Mouse (Mus musculus) heart, postnatal 0 days (tissue): ENCODE results near the gene Mri1. TPM values are rescaled to one million over a fixed set of nuclear protein-coding genes. Genes with fewer than 3 reads are reported as not detected.
"Not testable (repeated sequence)": the region's sequence is repeated elsewhere in the genome, so short reads cannot be mapped to it uniquely, and the experiment has no call there.

Source experiments
- ATAC-seq: fragments of 200-750 bp; cut with Nextera tagmentation; 2 replicates; pipeline ENCODE4 v1.8.0; 2017; ENCODE audit warnings: low read depth, moderate number of reproducible peaks, moderate library complexity; ENCODE audit not compliant: insufficient read depth
- DNase-seq: peaks from one replicate; pipeline ENCODE4 v3.0.0-alpha.2; 2016; ENCODE audit warnings: low spot score
- H3K27ac ChIP-seq: fragments of 300-500 bp; sonication (generic); 2 replicates; pipeline ENCODE4 v1.5.1; 2014; ENCODE audit warnings: low read depth, mild to moderate bottlenecking
- H3K27me3 ChIP-seq: fragments of 300-500 bp; sonication (generic); 2 replicates; pipeline ENCODE4 v1.6.1; 2014; ENCODE audit warnings: low read length, mixed read lengths; ENCODE audit not compliant: control insufficient read depth, insufficient read depth
- H3K36me3 ChIP-seq: fragments of 300-500 bp; sonication (generic); replicated peaks from 2 replicates; pipeline ENCODE4 v1.6.1; 2014; ENCODE audit warnings: low read length, mixed read lengths; ENCODE audit not compliant: control insufficient read depth, insufficient read depth
- H3K4me1 ChIP-seq: fragments of 300-500 bp; sonication (generic); 2 replicates; pipeline ENCODE4 v1.6.1; 2014; ENCODE audit warnings: antibody characterized with exemption; ENCODE audit not compliant: control insufficient read depth, insufficient read depth
- H3K4me2 ChIP-seq: fragments of 300-500 bp; sonication (generic); 2 replicates; pipeline ENCODE4 v1.6.1; 2014; ENCODE audit warnings: low read depth, mild to moderate bottlenecking, low read length, moderate library complexity
- H3K4me3 ChIP-seq: fragments of 300-500 bp; sonication (generic); 2 replicates; pipeline ENCODE4 v1.5.1; 2014; ENCODE audit warnings: low read depth, low read length
- H3K9ac ChIP-seq: fragments of 300-500 bp; sonication (generic); replicated peaks from 2 replicates; pipeline ENCODE4 v1.6.1; 2014; ENCODE audit warnings: low read depth, low read length, mixed read lengths
- H3K9me3 ChIP-seq: fragments of 300-500 bp; sonication (generic); replicated peaks from 2 replicates; pipeline ENCODE4 v1.6.1; 2016; ENCODE audit warnings: low read length; ENCODE audit not compliant: control insufficient read depth
- CTCF ChIP-seq: IDR thresholded peaks from 2 replicates; pipeline ENCODE4 v1.5.1; 2016; ENCODE audit warnings: antibody characterized with exemption, control low read depth, low read depth
- EP300 ChIP-seq: IDR thresholded peaks from 2 replicates; pipeline ENCODE4 v1.6.1; 2016; ENCODE audit warnings: antibody characterized with exemption, low read depth
- WGBS: fragments of 180-500 bp; shearing (Covaris S2); extraction: QIAGEN DNeasy Blood & Tissue Kit; methylation state at CpG from one replicate; pipeline ENCODE4 v1.1.7; 2014; 5-methylcytosine and 5-hydroxymethylcytosine counted together
- polyA plus RNA-seq: library from polyadenylated mRNA; unstranded; fragments of >200 nt; fragmentation: Nextera tagmentation; extraction: Ambion mirVana; gene quantifications from 2 replicates; pipeline ENCODE4 v1.2.1, GENCODE M21; 2015
- total RNA-seq: library from RNA; depleted of rRNA; stranded (reverse); fragments of >200 nt; gene quantifications from 2 replicates; pipeline ENCODE4 v1.2.3, GENCODE M21; 2014; ENCODE audit warnings: low replicate concordance

Mri1 gene
- total and polyA plus RNA-seq, 2 experiments from 2014 or later, result 25.8 to 39.2 TPM

DNA sequence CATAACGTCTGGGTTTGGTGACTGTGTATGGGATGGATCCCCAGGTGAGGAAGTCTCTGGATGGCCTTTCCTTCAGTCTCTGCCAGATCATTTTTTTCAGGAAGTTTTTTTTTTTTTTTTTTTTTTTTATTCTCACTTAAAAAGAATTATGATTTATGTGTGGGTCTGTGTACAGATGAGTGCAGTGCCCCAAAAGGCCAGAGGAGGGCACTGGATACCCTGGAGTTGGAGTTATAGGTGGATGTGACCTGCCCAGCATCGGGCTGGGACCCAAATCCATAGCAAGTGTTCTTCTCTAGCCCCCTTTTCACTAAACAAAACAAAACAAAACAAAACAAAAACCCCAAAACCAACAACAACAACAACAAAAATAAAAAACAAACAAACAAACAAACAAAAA is 31.8 kb upstream of the Mri1 start:
- Histone ChIP-seq H3K27ac (no peak overlapping the region), H3K4me3 (no peak overlapping the region), H3K9me3 (no peaks in the 10 kb centered on the region), H3K4me1 (no peaks in the 10 kb centered on the region), H3K36me3 (no peaks in the 10 kb centered on the region), H3K27me3 (no peaks in the 10 kb centered on the region), H3K4me2 (no peak overlapping the region), H3K9ac (no peak overlapping the region)
- TF ChIP-seq CTCF (peak; percentile 30), EP300 (no peak)
- ATAC-seq, result no peak
- 51% methylated on average over 2 of the region's 2 CpGs for WGBS
- no peak for DNase-seq

DNA sequence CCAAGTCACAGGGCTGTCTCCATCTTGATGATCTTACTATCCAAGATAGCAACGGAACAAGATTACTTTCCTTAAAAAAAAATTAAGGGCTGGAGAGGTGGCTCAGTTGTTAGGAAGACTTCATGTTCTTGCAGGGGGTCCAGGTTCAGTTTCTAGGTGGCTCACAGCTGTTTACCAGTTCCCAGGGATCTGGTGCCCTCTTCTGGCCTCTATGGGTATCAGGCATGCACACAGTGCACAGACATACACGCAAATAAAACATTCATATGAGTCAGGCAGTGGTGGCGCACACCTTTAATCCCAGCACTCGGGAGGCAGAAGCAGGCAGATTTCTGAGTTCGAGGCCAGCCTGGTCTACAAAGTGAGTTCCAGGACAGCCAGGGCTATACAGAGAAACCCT is 28.5 kb upstream of the Mri1 start:
- H3K4me1 ChIP-seq, H3K27ac ChIP-seq, H3K9ac ChIP-seq, H3K4me3 ChIP-seq, H3K4me2 ChIP-seq, H3K9me3 ChIP-seq, H3K36me3 ChIP-seq, H3K27me3 ChIP-seq: not testable (repeated sequence)
- peak; percentile 73 for ATAC-seq
- peak; percentile 63 for TF ChIP-seq CTCF
- WGBS, result 46% methylated on average over 5 of the region's 5 CpGs
- DNase-seq, result peak; percentile 28

DNA sequence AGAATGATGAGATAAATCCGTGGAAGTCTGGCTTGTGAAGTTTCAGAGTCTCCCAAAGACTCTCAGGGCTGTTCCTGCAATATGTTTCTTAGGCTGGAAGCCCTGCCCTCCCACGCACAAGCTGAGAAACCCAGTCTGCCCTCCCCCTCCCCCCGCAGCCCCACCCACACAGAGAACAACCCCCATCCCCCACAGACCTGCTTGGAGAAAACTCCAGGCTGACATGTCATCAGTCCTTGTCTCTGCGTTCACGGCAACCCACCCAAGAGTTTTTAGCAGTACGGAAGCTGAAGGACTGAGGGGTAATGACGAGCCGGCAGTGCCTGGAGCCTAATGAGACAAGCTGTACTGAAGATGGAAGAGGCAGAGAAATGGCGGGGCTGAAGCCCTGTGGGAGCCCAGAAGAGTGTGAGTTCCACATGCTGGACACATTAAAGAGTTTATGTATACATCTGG is 27.5 kb upstream of the Mri1 start:
- Histone ChIP-seq H3K9me3 (no peaks in the 10 kb centered on the region), H3K4me2 (peak overlapping the region; percentile 27; the same call in 1 of the 2 replicates), H3K9ac (no peak overlapping the region), H3K27ac (no peak overlapping the region), H3K27me3 (no peaks in the 10 kb centered on the region), H3K4me3 (no peak overlapping the region), H3K36me3 (no peaks in the 10 kb centered on the region), H3K4me1 (no peaks in the 10 kb centered on the region)
- ATAC-seq (no peak), DNase-seq (peak; percentile 10)
- TF ChIP-seq CTCF (no peak), EP300 (no peak)
- WGBS, result 14% methylated on average over 9 of the region's 9 CpGs

DNA sequence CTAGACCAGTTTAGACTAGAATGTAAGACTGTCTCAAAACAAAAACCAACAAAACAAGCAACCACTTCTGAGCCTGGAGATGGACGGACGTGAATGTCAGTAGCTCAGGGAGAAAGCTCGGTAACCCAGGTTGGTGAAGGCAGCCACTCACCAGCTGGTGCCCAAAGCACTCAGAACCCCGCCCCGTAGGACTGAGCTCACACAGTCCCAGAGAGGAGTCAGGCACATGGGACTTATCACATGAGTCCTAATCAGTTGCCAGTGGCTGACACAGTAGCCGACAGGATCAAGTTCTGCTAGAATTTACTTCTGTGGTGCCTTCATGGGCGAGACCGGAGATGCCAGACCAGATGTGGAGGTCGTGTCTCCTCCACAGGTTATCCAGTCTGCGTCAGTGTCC is 23.7 kb upstream of the Mri1 start:
- H3K4me2 ChIP-seq, result no peak overlapping the region
- no peaks in the 10 kb centered on the region for H3K36me3 ChIP-seq
- no peak for TF ChIP-seq CTCF
- TF ChIP-seq EP300, result no peak
- no peaks in the 10 kb centered on the region for H3K4me1 ChIP-seq
- no peak overlapping the region for H3K9ac ChIP-seq
- no peaks in the 10 kb centered on the region for H3K9me3 ChIP-seq
- no peaks in the 10 kb centered on the region for H3K27me3 ChIP-seq
- ATAC-seq (no peak; the same call in 1 of the 2 replicates), DNase-seq (no peak)
- no peak overlapping the region for H3K27ac ChIP-seq
- 51% methylated on average over 10 of the region's 10 CpGs for WGBS
- no peak overlapping the region for H3K4me3 ChIP-seq

DNA sequence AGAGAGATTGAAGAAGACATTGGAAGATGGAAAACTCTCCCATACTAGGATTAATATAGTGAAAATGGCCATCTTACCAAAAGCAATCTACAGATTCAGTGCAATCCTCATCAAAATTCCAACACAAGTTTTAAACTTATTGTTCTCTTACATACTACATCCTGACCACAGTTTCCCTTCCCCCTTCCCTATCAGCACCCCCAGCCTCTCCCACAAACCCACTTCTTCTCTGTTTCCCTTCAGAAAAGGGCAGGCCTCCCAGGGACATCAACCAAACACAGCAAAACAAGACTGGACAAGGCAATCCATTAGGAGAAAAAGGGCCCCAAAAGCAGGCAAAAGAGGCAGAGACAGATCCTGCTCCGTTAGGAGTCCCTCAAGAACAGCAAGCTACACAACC is 19.3 kb upstream of the Mri1 start:
- H3K9me3 ChIP-seq, result no peaks in the 10 kb centered on the region
- no peak overlapping the region for H3K27ac ChIP-seq
- H3K9ac ChIP-seq, result no peak overlapping the region
- WGBS, result 58% methylated on average over 1 of the region's 1 CpGs
- ATAC-seq (no peak), DNase-seq (no peak)
- no peaks in the 10 kb centered on the region for H3K36me3 ChIP-seq
- H3K4me1 ChIP-seq, result no peaks in the 10 kb centered on the region
- no peak overlapping the region for H3K4me3 ChIP-seq
- TF ChIP-seq CTCF (no peak), EP300 (no peak)
- no peaks in the 10 kb centered on the region for H3K27me3 ChIP-seq
- H3K4me2 ChIP-seq, result no peak overlapping the region

DNA sequence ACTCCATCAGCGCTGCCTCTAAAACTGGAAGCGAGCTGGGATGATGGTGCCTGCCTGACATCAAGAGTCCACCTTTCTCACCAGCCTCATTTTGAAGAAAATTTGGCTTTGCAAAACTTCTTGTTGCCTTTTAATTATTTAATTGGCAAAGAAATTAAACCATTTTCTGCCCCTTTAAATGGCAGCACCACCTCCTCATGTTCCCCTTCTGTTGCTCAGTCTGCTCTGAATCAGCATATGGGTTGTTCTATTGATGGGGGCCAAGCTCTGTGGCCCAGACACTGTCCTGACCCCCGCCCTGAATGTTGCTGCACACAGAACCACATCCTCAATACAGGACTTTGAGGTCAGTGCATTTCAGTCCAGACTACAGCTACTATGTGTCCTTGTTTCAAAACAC is 16.8 kb upstream of the Mri1 start:
- H3K9ac ChIP-seq, result no peak overlapping the region
- H3K27me3 ChIP-seq, result no peaks in the 10 kb centered on the region
- TF ChIP-seq EP300, result no peak
- no peak for TF ChIP-seq CTCF
- no peaks in the 10 kb centered on the region for H3K9me3 ChIP-seq
- DNase-seq (no peak), ATAC-seq (no peak)
- H3K36me3 ChIP-seq, result no peaks in the 10 kb centered on the region
- no peak overlapping the region for H3K4me2 ChIP-seq
- no peak overlapping the region for H3K27ac ChIP-seq
- 65% methylated on average over 3 of the region's 3 CpGs for WGBS
- H3K4me1 ChIP-seq, result peaks cover 7% of the 10 kb centered on the region
- no peak overlapping the region for H3K4me3 ChIP-seq
